Mouse (Mus musculus): ENCODE data around the gene Ppp3cb. TPM values are rescaled to one million over a fixed set of nuclear protein-coding genes. Genes with fewer than 3 reads are reported as not detected.
A peak's percentile ranks its signal among the peaks of the same experiment; 100 is the strongest.
"Not testable (repeated sequence)": the region's sequence is repeated elsewhere in the genome, so short reads cannot be mapped to it uniquely, and the experiment has no call there.

Ppp3cb gene
- total RNA-seq (2015): 142 and 144 TPM in 2 replicates
- total RNA-seq (2017): 64.6 and 86.8 TPM in 2 replicates

- ATAC-seq (ENCODE audit: poor library complexity, severe bottlenecking): peak; percentile 89
These were observed at the start of gene Ppp3cb for GRCm38 (mm10) chr14:20546415-20546814. TSS of gene Ppp3cb (minus strand) at chr14:20546573.

GRCm38 (mm10) chr14:20595781-20596180 is 49.4 kb upstream of the Ppp3cb start:
- ATAC-seq (ENCODE audit: poor library complexity, severe bottlenecking): no peak

- ATAC-seq (ENCODE audit: poor library complexity, severe bottlenecking): peak; percentile 69
These were observed 41.1 kb upstream of the Ppp3cb start for GRCm38 (mm10) chr14:20587458-20587857.

GRCm38 (mm10) chr14:20578822-20579407 is 32.5 kb upstream of the Ppp3cb start:
- no peak for ATAC-seq (ENCODE audit: poor library complexity, severe bottlenecking)

- peak; percentile 78 for ATAC-seq (ENCODE audit: poor library complexity, severe bottlenecking)
These were observed 29.8 kb upstream of the Ppp3cb start for GRCm38 (mm10) chr14:20576179-20576578.

- not testable (repeated sequence) for ATAC-seq (ENCODE audit: poor library complexity, severe bottlenecking)
These were observed 26.8 kb upstream of the Ppp3cb start for GRCm38 (mm10) chr14:20573196-20573595.

- ATAC-seq (ENCODE audit: poor library complexity, severe bottlenecking): peak; percentile 66
These were observed 19.1 kb upstream of the Ppp3cb start for GRCm38 (mm10) chr14:20565256-20566021.

GRCm38 (mm10) chr14:20564692-20565091 is 18.3 kb upstream of the Ppp3cb start:
- no peak for ATAC-seq (ENCODE audit: poor library complexity, severe bottlenecking)

GRCm38 (mm10) chr14:20561897-20562296 is 15.5 kb upstream of the Ppp3cb start:
- ATAC-seq (ENCODE audit: poor library complexity, severe bottlenecking): no peak

GRCm38 (mm10) chr14:20550136-20550535 is 3.8 kb upstream of the Ppp3cb start:
- no peak for ATAC-seq (ENCODE audit: poor library complexity, severe bottlenecking)

- peak; percentile 93 for ATAC-seq (ENCODE audit: poor library complexity, severe bottlenecking)
These were observed 643 bp downstream of the Ppp3cb start for GRCm38 (mm10) chr14:20545529-20546331.

- no peak for ATAC-seq (ENCODE audit: poor library complexity, severe bottlenecking)
These were observed 1.6 kb downstream of the Ppp3cb start for GRCm38 (mm10) chr14:20544467-20545411.

GRCm38 (mm10) chr14:20529643-20530042 is 16.7 kb downstream of the Ppp3cb start:
- no peak for ATAC-seq (ENCODE audit: poor library complexity, severe bottlenecking)

- ATAC-seq (ENCODE audit: poor library complexity, severe bottlenecking): no peak
These were observed 26.2 kb downstream of the Ppp3cb start for GRCm38 (mm10) chr14:20520179-20520578.

- ATAC-seq (ENCODE audit: poor library complexity, severe bottlenecking): peak; percentile 70
These were observed 37.9 kb downstream of the Ppp3cb start for GRCm38 (mm10) chr14:20508424-20508823.

GRCm38 (mm10) chr14:20502966-20503365 is 43.4 kb downstream of the Ppp3cb start:
- peak; percentile 62 for ATAC-seq (ENCODE audit: poor library complexity, severe bottlenecking)

- no peak for ATAC-seq (ENCODE audit: poor library complexity, severe bottlenecking)
These were observed 46.4 kb downstream of the Ppp3cb start for GRCm38 (mm10) chr14:20499982-20500381.

GRCm38 (mm10) chr14:20496603-20497002 is 49.8 kb downstream of the Ppp3cb start, which contains the start of gene Mss51:
TSS of gene Mss51 (minus strand) at chr14:20496901.
- ATAC-seq (ENCODE audit: poor library complexity, severe bottlenecking): no peak

GRCm38 (mm10) chr14:20486031-20486430 is 60.3 kb downstream of the Ppp3cb start:
- no peak for ATAC-seq (ENCODE audit: poor library complexity, severe bottlenecking)

GRCm38 (mm10) chr14:20482051-20482751 is 64.2 kb downstream of the Ppp3cb start:
- no peak for ATAC-seq (ENCODE audit: poor library complexity, severe bottlenecking)
